Mouse (Mus musculus) Patski (cell line): ENCODE data around the gene Xrra1. TPM values are rescaled to one million over a fixed set of nuclear protein-coding genes. Genes with fewer than 3 reads are reported as not detected.
A peak's percentile ranks its signal among the peaks of the same experiment; 100 is the strongest.
"Not testable (repeated sequence)": the region's sequence is repeated elsewhere in the genome, so short reads cannot be mapped to it uniquely, and the experiment has no call there.

Source experiments
- ATAC-seq: fragments of 100-300 bp; one replicate; pipeline ENCODE4 v1.8.0; 2021
- CTCF ChIA-PET: fragments of 350-600 bp; sonication (Branson Sonifier 250); formaldehyde crosslinking; loops from one replicate; lab custom pipeline; 2022; ENCODE audit warnings: inconsistent platforms; lab: Charles Lee
- POLR2A ChIA-PET: fragments of 350-600 bp; sonication (Branson Sonifier 250); formaldehyde crosslinking; loops from one replicate; lab custom pipeline; 2022; ENCODE audit warnings: antibody characterized with exemption, inconsistent platforms; lab: Charles Lee
- DNase-seq: peaks from one replicate; pipeline ENCODE4 v3.0.0-alpha.2; 2011; ENCODE audit warnings: low read depth, low spot score
- H3K27me3 ChIP-seq: fragments of 371-371 bp; one replicate; pipeline ENCODE4 v1.5.1; 2021
- CTCF ChIP-seq: fragments of 100-300 bp; IDR thresholded peaks from one replicate; pipeline ENCODE4 v1.5.1; 2021
- in situ Hi-C: fragments of 300-500 bp; cut with MboI; formaldehyde crosslinking; loops from 3 replicates; pipeline ENCODE4 v1.11.1; 2018; ENCODE audit warnings: low pct_unique_long_range_greater_than_20kb, mixed read lengths
- polyA plus RNA-seq: library from polyadenylated mRNA; unstranded; gene quantifications from one replicate; pipeline ENCODE4 v1.2.3, GENCODE M21; 2021

Gene Xrra1
- 0.60 TPM for polyA plus RNA-seq

- peak; percentile 96 for ATAC-seq
- in situ Hi-C loops: loop anchor here (10.0 kb wide), 1 partner anchor 374 kb away; the partner anchor contains the start of gene Rps3
- no peaks in the 10 kb centered on the region for H3K27me3 ChIP-seq
- peak; percentile 90 for DNase-seq
- TF ChIP-seq CTCF: no peak
- ChIA-PET CTCF (no interaction called here), POLR2A (no interaction called here)
Measured at GRCm38 (mm10) chr7:99858813-99859585, at the start of gene Xrra1. Gene Xrra1 (plus strand): TSS chr7:99859116.

GRCm38 (mm10) chr7:99810814-99811213 is 48.1 kb upstream of the Xrra1 start:
- TF ChIP-seq CTCF: no peak
- DNase-seq: no peak
- ATAC-seq: no peak
- in situ Hi-C loops: loop anchor here (5.0 kb wide), 1 partner anchor 66 kb away; no protein-coding TSS in a partner anchor
- POLR2A ChIA-PET: no interaction called here
- CTCF ChIA-PET: interaction anchor here (1.2 kb wide), 1 partner anchor 11 kb away, joined by 3 read pairs; no protein-coding TSS in a partner anchor
- H3K27me3 ChIP-seq: no peaks in the 10 kb centered on the region

- no peak for TF ChIP-seq CTCF
- in situ Hi-C loops: loop anchor here (5.0 kb wide), 1 partner anchor 66 kb away; no protein-coding TSS in a partner anchor
- no peak for DNase-seq
- ChIA-PET POLR2A (no interaction called here), CTCF (interaction anchor here (1.2 kb wide), 1 partner anchor 12 kb away, joined by 3 read pairs; no protein-coding TSS in a partner anchor)
- no peaks in the 10 kb centered on the region for H3K27me3 ChIP-seq
- ATAC-seq: no peak
Measured at GRCm38 (mm10) chr7:99811661-99812060, 47.3 kb upstream of the Xrra1 start.

- no peak for ATAC-seq
- no peak for TF ChIP-seq CTCF
- no peak for DNase-seq
- H3K27me3 ChIP-seq: no peaks in the 10 kb centered on the region
- in situ Hi-C loops: loop anchor here (5.0 kb wide), 1 partner anchor 64 kb away; no protein-coding TSS in a partner anchor
- ChIA-PET CTCF (interaction anchor here (1.5 to 1.7 kb wide), 3 partner anchors 40 to 64 kb away, joined by 3 to 4 read pairs (median 4); no protein-coding TSS in a partner anchor), POLR2A (no interaction called here)
Measured at GRCm38 (mm10) chr7:99813394-99813793, 45.5 kb upstream of the Xrra1 start.

GRCm38 (mm10) chr7:99818181-99818725 is 40.7 kb upstream of the Xrra1 start:
- H3K27me3 ChIP-seq, ATAC-seq, in situ Hi-C loops, CTCF ChIA-PET, POLR2A ChIA-PET, DNase-seq: not testable (repeated sequence)

GRCm38 (mm10) chr7:99821953-99822352 is 37.0 kb upstream of the Xrra1 start:
- ChIA-PET POLR2A (no interaction called here), CTCF (interaction anchor here (1.2 kb wide), 1 partner anchor 64 kb away, joined by 3 read pairs; no protein-coding TSS in a partner anchor)
- DNase-seq: no peak
- TF ChIP-seq CTCF: no peak
- no peaks in the 10 kb centered on the region for H3K27me3 ChIP-seq
- in situ Hi-C loops: no loop called here
- no peak for ATAC-seq

GRCm38 (mm10) chr7:99822426-99822825 is 36.5 kb upstream of the Xrra1 start:
- TF ChIP-seq CTCF: no peak
- H3K27me3 ChIP-seq: no peaks in the 10 kb centered on the region
- ATAC-seq: no peak
- no peak for DNase-seq
- ChIA-PET POLR2A (no interaction called here), CTCF (interaction anchor here (1.2 kb wide), 1 partner anchor 63 kb away, joined by 3 read pairs; no protein-coding TSS in a partner anchor)
- in situ Hi-C loops: no loop called here

GRCm38 (mm10) chr7:99823045-99823663 is 35.8 kb upstream of the Xrra1 start:
- no peak for TF ChIP-seq CTCF
- ChIA-PET POLR2A (no interaction called here), CTCF (interaction anchor here (1.2 kb wide), 1 partner anchor 63 kb away, joined by 3 read pairs; no protein-coding TSS in a partner anchor)
- H3K27me3 ChIP-seq: no peaks in the 10 kb centered on the region
- in situ Hi-C loops: no loop called here
- ATAC-seq (no peak), DNase-seq (no peak)

- DNase-seq: no peak
- ATAC-seq: no peak
- in situ Hi-C loops: no loop called here
- CTCF ChIA-PET: no interaction called here
- POLR2A ChIA-PET: no interaction called here
- H3K27me3 ChIP-seq: no peaks in the 10 kb centered on the region
- TF ChIP-seq CTCF: no peak
Measured at GRCm38 (mm10) chr7:99824649-99825483, 34.0 kb upstream of the Xrra1 start.

GRCm38 (mm10) chr7:99825511-99825910 is 33.4 kb upstream of the Xrra1 start:
- TF ChIP-seq CTCF: no peak
- ATAC-seq: no peak
- ChIA-PET POLR2A (no interaction called here), CTCF (interaction anchor here (1.6 kb wide), 1 partner anchor 51 kb away, joined by 3 read pairs; no protein-coding TSS in a partner anchor)
- in situ Hi-C loops: no loop called here
- no peaks in the 10 kb centered on the region for H3K27me3 ChIP-seq
- no peak for DNase-seq
